Mouse (Mus musculus) small intestine, adult 2 months (tissue): ENCODE measurements around the gene Rcsd1.

Experiments
- CTCF ChIP-seq: fragments of 200-500 bp; IDR thresholded peaks from 2 replicates; pipeline ENCODE4 v1.5.1; 2012; ENCODE audit warnings: low read depth, mild to moderate bottlenecking, control low read depth, inconsistent platforms, low read length, moderate library complexity, mixed read lengths; ENCODE audit not compliant: insufficient replicate concordance, insufficient read length; ENCODE audit errors: extremely low read depth
- POLR2A ChIP-seq: fragments of 200-500 bp; IDR thresholded peaks from 2 replicates; pipeline ENCODE4 v1.6.1; 2012; ENCODE audit warnings: low read depth, mild to moderate bottlenecking, control low read depth, inconsistent platforms, low read length, moderate library complexity

GRCm38 (mm10) chr1:165675167-165675566 is 34.4 kb downstream of the Rcsd1 start:
- TF ChIP-seq CTCF = no peak
- TF ChIP-seq POLR2A = no peak
